Mouse (Mus musculus) neural tube, postnatal 0 days (tissue): ENCODE data around the gene Pck2. TPM values are rescaled to one million over a fixed set of nuclear protein-coding genes. Genes with fewer than 3 reads are reported as not detected.

Experiments used
- polyA plus RNA-seq: library from polyadenylated mRNA; unstranded; fragments of >200 nt; fragmentation: Nextera tagmentation; extraction: Ambion mirVana; gene quantifications from 2 replicates; pipeline ENCODE4 v1.2.1, GENCODE M21; 2015

Gene Pck2
- 28.3 and 29.6 TPM in 2 replicates for polyA plus RNA-seq

GRCm38 (mm10) chr14:55540067-55540786, at the start of gene Pck2:
TSS of gene Pck2 (plus strand) at chr14:55540266.

GRCm38 (mm10) chr14:55490361-55491201, 49.5 kb upstream of the Pck2 start, which contains the start of gene Carmil3:
TSS of gene Carmil3 (plus strand) at chr14:55490651.

GRCm38 (mm10) chr14:55510125-55510731, 29.8 kb upstream of the Pck2 start, which contains the start of gene Cpne6:
TSS of gene Cpne6 (plus strand) at chr14:55510445.

GRCm38 (mm10) chr14:55524785-55525184, 15.3 kb upstream of the Pck2 start, which contains the start of gene Nrl:
TSS of gene Nrl (minus strand) at chr14:55524981.

GRCm38 (mm10) chr14:55559799-55560201, 19.7 kb downstream of the Pck2 start, which contains the start of gene Dcaf11:
TSS of gene Dcaf11 (plus strand) at chr14:55560006.

GRCm38 (mm10) chr14:55560202-55561073, 20.4 kb downstream of the Pck2 start, which contains the start of gene A730061H03Rik:
TSS of gene A730061H03Rik (minus strand) at chr14:55560406.

GRCm38 (mm10) chr14:55575302-55575701, 35.2 kb downstream of the Pck2 start, which contains the start of gene Fitm1:
TSS of gene Fitm1 (plus strand) at chr14:55575617.

GRCm38 (mm10) chr14:55577871-55578667, 38.0 kb downstream of the Pck2 start, which contains the start of gene Psme1:
TSS of gene Psme1 (plus strand) at chr14:55578123.

GRCm38 (mm10) chr14:55584702-55585565, 44.9 kb downstream of the Pck2 start, which contains the start of gene Emc9:
TSS of gene Emc9 (minus strand) at chr14:55585302.

DNA sequence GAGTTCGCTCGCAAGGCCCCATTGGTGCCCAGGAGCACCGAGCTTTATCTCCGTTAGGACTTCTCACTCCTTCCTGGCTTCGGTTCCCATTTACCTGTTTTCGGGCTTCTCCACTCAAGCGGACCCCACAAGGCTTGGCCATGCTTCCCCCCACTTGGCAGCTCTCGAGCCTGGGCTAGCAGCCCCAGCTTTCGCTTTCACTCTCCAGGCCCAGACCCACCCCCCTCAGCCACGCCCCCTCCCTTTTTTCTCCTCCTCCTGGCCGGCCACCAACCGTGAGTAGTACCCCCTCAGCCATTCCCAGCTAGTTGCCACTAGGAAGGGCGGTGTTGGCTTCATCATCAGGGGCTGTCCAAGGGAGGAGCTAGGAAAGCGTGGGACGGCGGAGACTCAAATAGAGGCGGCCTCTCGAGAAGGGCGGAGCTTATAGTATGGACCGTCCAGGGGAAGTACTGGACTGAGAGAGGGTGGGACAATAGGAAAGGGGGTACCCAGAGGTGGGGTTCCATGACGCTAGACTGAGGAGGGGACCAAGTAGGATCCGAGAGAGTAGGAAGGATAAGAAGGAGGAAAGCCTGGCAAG, 50.8 kb downstream of the Pck2 start, which contains the start of gene Psme2:
Gene Psme2 (minus strand): TSS at position 366 of the 583 bp plus-strand sequence.

DNA sequence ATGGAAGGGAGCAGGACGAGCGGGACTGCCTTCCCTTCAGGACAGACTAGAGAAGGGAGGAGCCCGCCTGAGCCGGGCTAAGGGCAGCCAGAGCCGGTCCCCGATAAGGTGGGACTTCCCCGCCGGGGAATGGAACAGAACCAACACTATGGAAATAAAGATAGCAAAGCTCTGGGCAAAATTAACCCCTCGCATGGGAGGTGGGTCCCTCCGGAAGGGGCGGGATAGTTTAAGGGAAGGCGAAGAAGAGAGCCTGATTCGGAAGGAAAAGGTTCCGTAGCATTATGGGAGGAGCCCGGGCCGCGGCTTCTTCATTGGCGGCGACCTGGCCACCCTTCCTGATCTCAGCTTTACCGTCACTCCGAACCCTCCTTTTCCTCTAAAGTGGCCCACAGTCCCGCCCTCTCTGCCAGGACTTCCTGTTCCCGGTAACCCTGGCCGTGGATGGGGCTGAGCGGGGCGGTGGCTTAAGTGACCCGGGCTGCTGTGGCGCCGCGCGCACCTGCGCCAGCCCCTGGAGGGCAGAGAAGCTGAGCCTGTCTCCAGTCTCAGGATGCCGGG, 51.3 kb downstream of the Pck2 start, which contains the start of gene Rnf31:
Gene Rnf31 (plus strand): TSS at position 378 of the 561 bp plus-strand sequence.

Other genes with a start within 250 kb of the Pck2 start
- gene Dhrs4, start 61.5 kb upstream of the Pck2 start, polyA plus RNA-seq, result 23.9 and 29.2 TPM in 2 replicates
- gene Carmil3, start 49.6 kb upstream of the Pck2 start, polyA plus RNA-seq, result 22.4 and 27.9 TPM in 2 replicates
- gene Cpne6, start 29.8 kb upstream of the Pck2 start, polyA plus RNA-seq, result 72.7 and 73.7 TPM in 2 replicates
- 0.53 and 0.66 TPM in 2 replicates for gene Nrl, start 15.3 kb upstream of the Pck2 start, polyA plus RNA-seq
- 77.2 and 77.8 TPM in 2 replicates for gene Dcaf11, start 19.7 kb downstream of the Pck2 start, polyA plus RNA-seq
- gene A730061H03Rik, start 20.1 kb downstream of the Pck2 start, polyA plus RNA-seq, result 0.83 and 1.1 TPM in 2 replicates
- gene Fitm1, start 35.4 kb downstream of the Pck2 start, polyA plus RNA-seq, result 0.32 TPM in 1 of 2 replicates, not detected in the other
- 218 and 246 TPM in 2 replicates for gene Psme1, start 37.9 kb downstream of the Pck2 start, polyA plus RNA-seq
- gene Emc9, start 45.0 kb downstream of the Pck2 start, polyA plus RNA-seq, result 92.8 and 99.8 TPM in 2 replicates
- 154 and 183 TPM in 2 replicates for gene Psme2, start 50.8 kb downstream of the Pck2 start, polyA plus RNA-seq
- gene Rnf31, start 51.4 kb downstream of the Pck2 start, polyA plus RNA-seq, result 16.4 and 23.6 TPM in 2 replicates
- 10.0 and 13.8 TPM in 2 replicates for gene Irf9, start 63.3 kb downstream of the Pck2 start, polyA plus RNA-seq
- 14.5 and 14.7 TPM in 2 replicates for gene Rec8, start 77.8 kb downstream of the Pck2 start, polyA plus RNA-seq
- gene Ipo4, start 95.7 kb downstream of the Pck2 start, polyA plus RNA-seq, result 91.3 and 115 TPM in 2 replicates
- 1.4 and 1.9 TPM in 2 replicates for gene Gm49378, start 97.6 kb downstream of the Pck2 start, polyA plus RNA-seq
- 56.4 and 60.8 TPM in 2 replicates for gene Tm9sf1, start 103.5 kb downstream of the Pck2 start, polyA plus RNA-seq
- 0.18 and 0.27 TPM in 2 replicates for gene Tssk4, start 109.9 kb downstream of the Pck2 start, polyA plus RNA-seq
- 73.9 and 80.1 TPM in 2 replicates for gene Mdp1, start 120.2 kb downstream of the Pck2 start, polyA plus RNA-seq
- gene Gmpr2, start 131.7 kb downstream of the Pck2 start, polyA plus RNA-seq, result 39.0 and 39.8 TPM in 2 replicates
- gene Nedd8, start 131.9 kb downstream of the Pck2 start, polyA plus RNA-seq, result 600 and 637 TPM in 2 replicates
- gene Tinf2, start 141.6 kb downstream of the Pck2 start, polyA plus RNA-seq, result 23.1 and 26.2 TPM in 2 replicates
- 0.19 and 0.46 TPM in 2 replicates for gene Tgm1, start 173.7 kb downstream of the Pck2 start, polyA plus RNA-seq
- 51.6 and 55.1 TPM in 2 replicates for gene Rabggta, start 182.0 kb downstream of the Pck2 start, polyA plus RNA-seq
- gene Dhrs1, start 205.4 kb downstream of the Pck2 start, polyA plus RNA-seq, result 98.5 and 99.2 TPM in 2 replicates
- gene Nop9, start 205.4 kb downstream of the Pck2 start, polyA plus RNA-seq, result 18.9 and 24.6 TPM in 2 replicates
- 0.57 and 0.76 TPM in 2 replicates for gene Cideb, start 218.2 kb downstream of the Pck2 start, polyA plus RNA-seq
- 0.50 and 0.74 TPM in 2 replicates for gene Ltb4r2, start 221.2 kb downstream of the Pck2 start, polyA plus RNA-seq
- gene Ltb4r1, start 225.7 kb downstream of the Pck2 start, polyA plus RNA-seq, result 0.38 and 1.1 TPM in 2 replicates
- 2.4 and 2.6 TPM in 2 replicates for gene Adcy4, start 243.8 kb downstream of the Pck2 start, polyA plus RNA-seq
- gene Ripk3, start 248.6 kb downstream of the Pck2 start, polyA plus RNA-seq, result 1.4 and 1.5 TPM in 2 replicates